Mouse (Mus musculus) left cerebral cortex, postnatal 36 days (tissue): ENCODE data around the gene 1110017D15Rik. TPM values are rescaled to one million over a fixed set of nuclear protein-coding genes. Genes with fewer than 3 reads are reported as not detected.
"Not testable (repeated sequence)": the region's sequence is repeated elsewhere in the genome, so short reads cannot be mapped to it uniquely, and the experiment has no call there.

Source experiments
- DNase-seq, 2 experiments: peaks; one replicate each; pipeline ENCODE4 v3.0.0; 2021 to 2022; ENCODE audit warnings: low spot score in 2 of 2, mixed read lengths in 1 of 2
- intact Hi-C: fragments of 180-260 bp; cut with DNase I; formaldehyde crosslinking; loops from one replicate; pipeline ENCODE4 v1.15.1; 2025
- total RNA-seq, 2 experiments: library from RNA; stranded (reverse); gene quantifications; 2 replicates each; pipeline ENCODE4 v1.2.3; 2021

1110017D15Rik gene
- total RNA-seq, 2 experiments from 2014 or later: 3.4 to 5.9 TPM

DNA sequence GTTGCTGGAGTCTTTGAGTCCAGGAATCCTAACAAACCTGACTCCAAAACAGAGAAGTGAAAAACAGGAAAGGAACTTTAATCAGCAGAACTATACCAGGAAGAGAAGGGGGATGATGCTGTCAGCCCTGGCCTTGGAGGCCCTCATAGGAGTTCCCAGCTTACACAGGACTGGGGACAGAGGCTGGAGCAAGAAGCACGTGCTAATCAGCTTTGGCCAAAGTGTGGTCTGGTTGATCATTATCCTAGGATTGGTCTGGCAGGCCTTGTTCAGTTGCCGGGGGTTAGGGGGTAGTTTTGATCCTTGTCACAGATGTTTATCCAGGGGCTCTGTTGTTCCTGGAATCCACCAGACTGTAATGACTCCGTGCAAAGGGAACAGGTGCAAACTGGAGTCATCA, 22.8 kb downstream of the 1110017D15Rik start:
- intact Hi-C loops: no loop called here
- DNase-seq: no peak

DNA sequence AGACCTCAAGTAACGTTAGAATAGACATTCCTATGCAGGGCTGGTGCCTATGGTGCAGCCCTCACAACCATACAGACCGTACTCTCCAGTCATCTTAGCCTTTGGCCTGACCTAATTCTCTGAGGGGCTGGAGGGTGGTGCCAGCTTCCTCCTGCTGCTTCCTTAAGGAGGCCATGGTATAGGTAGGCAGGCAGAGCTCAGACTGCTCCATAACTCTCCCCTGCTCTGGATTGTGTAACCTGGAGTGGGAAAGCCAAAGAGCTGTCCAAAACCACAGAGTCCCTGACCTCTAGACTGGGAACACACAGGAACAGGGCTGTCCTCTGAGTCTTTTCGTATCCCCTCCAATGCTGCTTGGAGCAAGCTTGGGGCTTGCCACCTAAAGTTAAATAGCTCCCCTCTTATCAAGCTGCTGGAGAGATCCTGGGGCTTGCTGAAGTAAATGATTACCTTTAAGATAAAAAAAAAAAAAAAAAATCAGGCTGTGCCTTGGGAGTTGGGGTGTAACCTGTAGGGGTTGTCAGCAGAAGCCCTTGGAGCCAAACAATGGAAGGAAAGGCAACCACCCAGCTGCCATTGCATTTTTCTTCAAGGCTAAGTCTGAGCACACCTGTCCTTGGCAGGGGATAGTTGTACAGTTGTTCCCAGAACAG, 23.5 kb downstream of the 1110017D15Rik start:
- intact Hi-C loops: no loop called here
- DNase-seq: no peak

- no peak for DNase-seq
- intact Hi-C loops: no loop called here
Measured at GRCm38 (mm10) chr4:41492951-41493350, 24.2 kb downstream of the 1110017D15Rik start.

- intact Hi-C loops: no loop called here
- no peak for DNase-seq
Measured at GRCm38 (mm10) chr4:41481601-41482017, 35.5 kb downstream of the 1110017D15Rik start.

DNA sequence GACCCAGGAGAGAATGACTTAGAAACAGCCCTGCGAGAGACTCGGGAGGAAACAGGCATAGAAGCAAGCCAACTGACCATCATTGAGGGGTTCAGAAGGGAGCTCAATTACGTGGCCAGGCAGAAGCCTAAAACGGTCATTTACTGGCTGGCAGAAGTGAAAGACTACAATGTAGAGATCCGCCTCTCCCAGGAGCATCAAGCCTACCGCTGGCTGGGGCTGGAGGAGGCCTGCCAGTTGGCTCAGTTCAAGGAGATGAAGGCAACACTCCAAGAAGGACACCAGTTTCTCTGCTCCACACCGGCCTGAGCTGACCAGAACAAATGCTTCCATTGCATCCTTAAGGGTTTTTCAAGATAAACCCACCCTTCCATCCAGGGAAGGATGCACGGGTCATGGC, 36.9 kb downstream of the 1110017D15Rik start:
- intact Hi-C loops: loop anchor here (1.0 kb wide), 1 partner anchor 22 kb away; no protein-coding TSS in a partner anchor

DNA sequence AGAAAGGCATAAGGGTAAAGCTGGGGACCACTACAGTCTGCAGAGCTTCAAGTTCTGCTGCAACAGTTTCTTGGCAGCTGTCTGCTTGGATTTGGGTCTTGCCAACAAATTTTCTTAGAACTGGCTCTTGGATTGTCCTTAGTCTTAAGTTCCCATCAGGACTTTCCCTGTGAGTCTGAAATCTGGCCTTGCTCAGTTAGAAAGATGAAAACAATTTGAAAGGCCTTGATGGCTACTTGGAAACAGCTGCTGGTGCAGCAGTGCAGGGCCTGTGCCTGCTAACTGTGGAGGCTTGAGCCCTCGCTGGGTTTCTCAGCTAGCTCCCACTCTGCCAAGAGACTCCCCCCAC, 37.7 kb downstream of the 1110017D15Rik start:
- no peak for DNase-seq
- intact Hi-C loops: no loop called here

More for the DNA sequence above, 36.9 kb downstream of the 1110017D15Rik start:
- no peak for DNase-seq

GRCm38 (mm10) chr4:41478751-41479455, 38.2 kb downstream of the 1110017D15Rik start:
- DNase-seq: no peak
- intact Hi-C loops: no loop called here

- DNase-seq: no peak
- intact Hi-C loops: no loop called here
Measured at GRCm38 (mm10) chr4:41477648-41478160, 39.4 kb downstream of the 1110017D15Rik start.

- DNase-seq: no peak
- intact Hi-C loops: no loop called here
Measured at GRCm38 (mm10) chr4:41471384-41471689, 45.8 kb downstream of the 1110017D15Rik start.

GRCm38 (mm10) chr4:41470684-41471383, 46.3 kb downstream of the 1110017D15Rik start:
- DNase-seq: peak; percentile 56 to 62
- intact Hi-C loops: no loop called here

GRCm38 (mm10) chr4:41470051-41470683, 47.0 kb downstream of the 1110017D15Rik start:
- DNase-seq: no peak
- intact Hi-C loops: no loop called here

DNA sequence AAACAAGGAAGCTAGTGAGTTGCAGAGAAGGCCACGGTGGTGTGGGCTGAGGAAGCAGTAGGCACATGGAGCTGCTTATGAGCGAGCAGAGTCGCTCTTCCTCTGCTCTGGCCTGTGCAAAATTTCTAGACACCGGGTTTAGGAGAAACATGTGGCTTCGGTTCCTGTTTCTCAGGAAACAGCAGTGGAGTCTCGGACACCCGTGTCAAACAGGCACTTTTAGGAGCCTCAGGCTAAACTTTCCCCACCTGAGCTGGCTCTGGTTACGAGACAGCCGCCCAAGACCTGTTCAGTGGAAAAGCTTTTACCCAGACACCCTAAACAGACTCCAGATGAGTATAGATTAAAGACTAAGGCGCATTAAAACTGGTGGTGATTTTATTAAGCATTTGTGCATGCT, 47.9 kb downstream of the 1110017D15Rik start:
- no peak for DNase-seq
- intact Hi-C loops: loop anchor here (2.0 kb wide), 1 partner anchor 146 kb away; no protein-coding TSS in a partner anchor

DNA sequence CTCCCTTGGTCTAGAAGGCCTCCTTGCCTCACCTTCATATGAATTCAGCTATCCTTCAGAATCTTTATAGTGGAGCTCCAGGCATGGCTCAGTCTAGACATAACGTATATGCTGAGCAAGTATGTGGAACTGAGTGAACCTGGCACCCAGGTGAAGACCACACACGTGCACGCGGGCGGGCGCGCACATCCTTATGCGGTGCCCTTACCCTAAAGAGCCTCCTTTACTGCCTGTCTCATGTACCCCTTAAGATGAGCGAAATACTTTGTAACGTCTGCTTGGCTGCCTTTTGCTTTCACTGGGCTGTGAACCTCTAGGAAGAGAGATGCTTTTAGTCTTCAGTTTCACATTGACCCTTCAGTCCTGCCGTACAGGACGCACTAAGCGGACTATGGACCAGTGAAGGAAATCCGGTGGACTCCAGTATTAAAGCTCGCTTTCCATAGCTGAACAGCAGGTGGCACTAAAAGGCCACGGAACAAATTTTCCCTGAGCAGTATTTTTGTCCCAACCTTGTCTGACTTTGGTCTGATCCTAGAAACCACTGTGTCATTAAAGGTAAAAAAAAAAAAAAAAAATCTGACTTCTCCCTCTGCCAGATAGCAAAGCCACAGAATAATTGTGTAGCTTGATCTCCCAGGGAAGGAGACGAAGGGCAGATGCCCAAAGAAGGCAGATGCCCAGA, 48.6 kb downstream of the 1110017D15Rik start:
- intact Hi-C loops: loop anchor here (1.0 to 2.0 kb wide), 2 partner anchors 146 to 239 kb away; no protein-coding TSS in a partner anchor

DNA sequence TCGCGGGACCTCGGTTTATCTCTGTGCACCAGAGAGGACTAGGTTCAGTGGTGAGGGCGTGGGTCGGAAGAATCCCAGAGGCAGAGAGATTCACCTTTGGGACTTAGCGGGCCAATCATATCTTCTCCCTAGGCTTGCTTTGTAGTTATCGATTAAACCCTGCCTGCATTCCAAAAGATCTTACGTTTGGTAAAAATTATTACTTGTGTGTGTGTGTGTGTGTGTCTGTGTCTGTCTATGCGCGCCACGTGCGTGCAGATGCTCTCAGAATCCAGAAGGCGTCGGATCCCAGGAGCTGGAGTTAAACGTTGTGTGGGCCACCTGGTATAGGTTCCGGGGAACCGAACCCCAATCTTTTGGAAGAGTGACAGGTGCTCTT, 51.9 kb downstream of the 1110017D15Rik start:
- intact Hi-C loops: no loop called here
- DNase-seq: no peak

More for the DNA sequence above, 48.6 kb downstream of the 1110017D15Rik start:
- peak; percentile 33 to 68 for DNase-seq

GRCm38 (mm10) chr4:41464345-41465286, 52.5 kb downstream of the 1110017D15Rik start, which contains the start of the genes Kif24 and Nudt2:
Gene Kif24 (minus strand): TSS chr4:41464887.
Gene Nudt2 (plus strand): TSS chr4:41465151.
- peak; percentile 96 to 97 for DNase-seq
- intact Hi-C loops: no loop called here

- intact Hi-C loops, DNase-seq: not testable (repeated sequence)
Measured at GRCm38 (mm10) chr4:41463051-41463738, 53.9 kb downstream of the 1110017D15Rik start.

DNA sequence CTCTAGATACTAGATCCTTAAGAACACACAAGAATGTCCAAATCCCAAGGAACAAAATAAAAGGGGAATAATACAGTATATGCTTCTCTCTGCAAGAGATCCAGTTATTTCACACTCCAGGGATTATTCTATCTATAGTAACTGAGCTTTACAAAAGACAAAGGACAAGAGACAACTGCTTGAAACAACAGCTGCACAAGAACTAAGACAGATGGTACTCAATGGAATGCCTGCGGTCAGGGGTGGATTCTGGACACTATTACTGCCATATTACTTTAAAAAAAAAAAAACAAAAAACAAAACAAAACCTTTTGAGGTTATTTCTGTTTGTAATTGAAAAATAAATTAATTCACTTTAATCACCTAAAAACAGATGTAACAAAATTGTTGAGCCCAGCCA, 56.4 kb downstream of the 1110017D15Rik start:
- intact Hi-C loops: no loop called here
- DNase-seq: no peak
